Mouse (Mus musculus) cortical plate, adult 2 months (tissue): ENCODE measurements around the gene Gm10226.

Experiments used
- CTCF ChIP-seq: fragments of 200-500 bp; IDR thresholded peaks from 2 replicates; pipeline ENCODE4 v1.5.1; 2011; ENCODE audit warnings: mild to moderate bottlenecking, control low read depth, low read length; ENCODE audit not compliant: insufficient read depth; ENCODE audit errors: extremely low read depth
- POLR2A ChIP-seq: fragments of 200-500 bp; IDR thresholded peaks from 2 replicates; pipeline ENCODE4 v1.6.1; 2011; ENCODE audit warnings: mild to moderate bottlenecking, low read length, control low read depth; ENCODE audit not compliant: insufficient read depth; ENCODE audit errors: extremely low read depth

- TF ChIP-seq CTCF, result no peak
- no peak for TF ChIP-seq POLR2A
Observed at GRCm38 (mm10) chr17:21649936-21650335, 41.7 kb upstream of the Gm10226 start.
